In genomic region chr2:168590556-168590955, GRCm38 (mm10) we compare ENCODE assay signal across 7 mouse cellular contexts. TPM values are rescaled to one million over a fixed set of nuclear protein-coding genes. Genes with fewer than 3 reads are reported as not detected.
DNase-seq lines count a peak whose midpoint lies in the region; ATAC-seq lines count a peak whose summit lies in the region.

No protein-coding gene starts in this region.

- peak; percentile 74 for ATAC-seq in CD4-positive, CD25-positive, alpha-beta regulatory T cell, adult 4 months
- peak; percentile 72 for ATAC-seq in activated CD4-positive, CD25-positive, alpha-beta regulatory T cell, adult 4 months
- ATAC-seq in midbrain, embryonic 13.5 days = no peak

- no peaks in the 10 kb centered on the region for H3K9me3 ChIP-seq in midbrain, embryonic 13.5 days

- peak overlapping the region; percentile 37 for H3K4me3 ChIP-seq in midbrain, embryonic 13.5 days (replicated peaks)

- peak overlapping the region; percentile 62 for H3K4me2 ChIP-seq in midbrain, embryonic 13.5 days (replicated peaks)

- peaks cover 36% of the 10 kb centered on the region for H3K27me3 ChIP-seq in midbrain, embryonic 13.5 days

- H3K4me1 ChIP-seq in midbrain, embryonic 13.5 days (replicated peaks) = peaks cover 25% of the 10 kb centered on the region

- no peak overlapping the region for H3K27ac ChIP-seq in midbrain, embryonic 13.5 days

- DNase-seq in induced T-regulatory cell, adult 2 months (ENCODE audit: low read depth) = peak; percentile 89
- DNase-seq in cerebellum, adult 8-10 months = no peak
- no peak for DNase-seq in cerebellum, postnatal 36 days
- DNase-seq in right cerebral cortex, postnatal 4 days = no peak

- 56% methylated on average over 10 of the region's 10 CpGs for WGBS in midbrain, embryonic 13.5 days

- H3K36me3 ChIP-seq in midbrain, embryonic 13.5 days = no peaks in the 10 kb centered on the region

- peak overlapping the region; percentile 53 for H3K9ac ChIP-seq in midbrain, embryonic 13.5 days (replicated peaks)

RNA-seq across cellular contexts. Expression of gene Nfatc2, which starts 10.9 kb away (rescaled TPM):
- 10 to 100 TPM; 20.9 to 22.6 TPM for polyA plus RNA-seq in CD4-positive, CD25-positive, alpha-beta regulatory T cell, adult 4 months (2017; shearing (Covaris generic))
- 10 to 100 TPM; 22.1 to 22.9 TPM for polyA plus RNA-seq in activated CD4-positive, CD25-positive, alpha-beta regulatory T cell, adult 4 months (2017; shearing (Covaris generic))
- 1.7 TPM in 2 replicates for polyA plus RNA-seq in midbrain, embryonic 13.5 days (2015; fragmentation: Nextera tagmentation; extraction: Ambion mirVana)
